Mouse (Mus musculus): ENCODE data around the gene Egf.

The Egf gene

DNA sequence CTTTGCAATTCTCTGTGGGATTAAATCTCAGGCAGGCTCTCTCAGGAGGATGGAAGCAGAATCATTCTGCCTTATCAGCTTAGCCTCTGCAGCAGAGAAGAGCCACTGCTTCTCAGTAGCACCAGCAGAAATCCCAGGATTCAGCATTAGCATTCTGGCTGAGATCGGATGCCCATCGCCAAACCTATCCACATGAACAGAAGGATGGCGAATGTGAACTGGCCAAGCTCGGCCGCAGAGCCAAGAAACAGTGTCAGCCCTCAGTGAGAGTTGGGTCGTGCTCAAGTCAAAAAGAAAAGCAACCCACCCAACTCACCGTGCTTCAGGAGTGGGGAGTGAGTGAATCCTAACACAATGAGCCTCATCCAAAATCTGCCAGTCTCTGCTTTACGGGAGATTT is 103.4 kb downstream of the Egf start:
- in situ Hi-C loops (cut with MboI), result no loop called here

DNA sequence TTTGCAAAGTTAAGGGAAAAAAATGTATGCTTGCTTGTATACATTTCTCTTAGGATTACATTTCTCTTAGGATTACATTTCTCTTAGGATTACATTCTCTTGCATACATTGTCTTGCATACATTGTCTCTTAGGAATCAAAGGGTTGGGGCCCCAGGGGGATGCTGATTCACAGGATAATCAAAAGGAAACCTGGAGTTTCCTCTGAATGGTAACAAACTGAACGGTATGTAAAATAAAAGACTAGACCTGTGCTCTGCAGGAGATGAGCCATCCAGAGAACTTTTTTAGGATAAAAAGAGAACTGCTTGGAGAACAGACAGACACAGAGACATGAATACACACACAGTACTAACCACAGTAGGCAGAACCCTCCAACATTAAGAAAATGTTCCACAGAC is 104.2 kb downstream of the Egf start:
- in situ Hi-C loops (cut with MboI), result no loop called here

DNA sequence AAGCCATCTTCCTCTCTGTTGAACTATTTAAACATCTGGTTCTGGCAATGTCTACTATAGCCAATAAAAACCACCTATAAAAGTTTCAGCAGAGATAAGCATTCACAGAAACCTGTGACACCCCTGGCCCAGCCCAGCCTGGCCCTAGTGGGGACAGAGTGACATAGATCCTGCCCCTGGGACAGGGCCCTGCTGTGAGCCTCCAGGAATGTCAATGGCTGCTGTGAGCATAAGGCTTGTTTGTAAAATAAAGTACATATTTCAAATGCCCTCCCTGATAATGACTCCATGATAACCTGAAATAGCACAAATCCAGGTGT is 104.9 kb downstream of the Egf start:
- in situ Hi-C loops (cut with MboI), result no loop called here

DNA sequence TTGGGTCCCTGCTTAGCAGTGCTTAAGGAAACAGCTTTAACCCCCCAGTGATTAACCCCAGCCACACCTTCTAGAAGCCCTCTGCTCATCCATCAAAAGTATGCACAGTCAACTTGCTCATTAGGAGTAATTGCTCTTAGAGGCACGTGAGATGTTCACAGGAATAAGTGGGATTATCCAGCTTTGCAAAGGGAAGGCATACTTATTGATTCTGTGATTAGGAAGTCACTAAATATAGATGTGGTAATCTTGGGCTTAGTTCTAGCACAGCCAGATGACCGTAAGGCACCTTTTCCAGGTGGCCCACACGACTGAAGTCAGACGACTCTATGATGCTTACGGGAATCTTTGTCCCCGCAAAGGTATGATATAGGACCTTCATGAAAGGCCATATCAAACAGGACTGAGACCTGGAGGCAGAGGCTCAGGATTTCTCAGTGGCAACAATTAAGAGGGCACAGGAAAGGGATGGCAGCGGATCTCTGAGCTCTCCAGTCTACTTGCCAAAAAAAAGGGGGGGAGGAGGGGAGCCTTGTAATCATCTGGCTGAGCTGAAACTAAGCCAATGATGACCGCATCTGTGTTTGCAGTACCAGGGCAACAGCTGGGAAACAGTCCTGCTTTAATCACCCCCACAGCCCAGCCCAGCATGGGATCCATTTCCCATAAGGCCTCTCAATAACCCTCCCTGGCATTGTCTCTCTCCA is 105.4 kb downstream of the Egf start:
- in situ Hi-C loops (cut with MboI), result no loop called here

GRCm38 (mm10) chr3:129648598-129648997 is 106.5 kb downstream of the Egf start:
- in situ Hi-C loops (cut with MboI), result no loop called here

DNA sequence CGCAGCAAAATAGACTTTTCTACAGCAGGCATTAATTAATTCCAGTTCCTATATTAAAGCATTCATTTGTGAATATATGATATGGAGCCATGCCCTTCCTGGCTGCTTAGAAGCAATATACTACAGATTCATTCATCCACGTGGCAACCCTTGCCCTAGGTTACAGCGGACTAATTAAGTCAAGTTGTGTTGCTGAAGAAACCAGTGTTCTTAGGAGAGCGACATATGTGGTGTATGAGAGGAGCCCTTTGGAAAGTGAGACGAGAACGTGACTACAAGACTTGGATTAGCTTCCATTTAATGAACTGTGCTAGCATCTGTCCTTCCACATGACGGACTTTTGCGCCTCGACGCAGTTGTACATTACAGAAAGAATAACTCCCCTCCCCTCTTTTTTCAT is 107.8 kb downstream of the Egf start:
- in situ Hi-C loops (cut with MboI), result no loop called here

GRCm38 (mm10) chr3:129646781-129647180 is 108.3 kb downstream of the Egf start:
- in situ Hi-C loops (cut with MboI), result no loop called here

GRCm38 (mm10) chr3:129645409-129645808 is 109.7 kb downstream of the Egf start:
- in situ Hi-C loops (cut with MboI), result no loop called here

- in situ Hi-C loops (cut with MboI), result no loop called here
These were observed 113.5 kb downstream of the Egf start for GRCm38 (mm10) chr3:129641621-129642020.

DNA sequence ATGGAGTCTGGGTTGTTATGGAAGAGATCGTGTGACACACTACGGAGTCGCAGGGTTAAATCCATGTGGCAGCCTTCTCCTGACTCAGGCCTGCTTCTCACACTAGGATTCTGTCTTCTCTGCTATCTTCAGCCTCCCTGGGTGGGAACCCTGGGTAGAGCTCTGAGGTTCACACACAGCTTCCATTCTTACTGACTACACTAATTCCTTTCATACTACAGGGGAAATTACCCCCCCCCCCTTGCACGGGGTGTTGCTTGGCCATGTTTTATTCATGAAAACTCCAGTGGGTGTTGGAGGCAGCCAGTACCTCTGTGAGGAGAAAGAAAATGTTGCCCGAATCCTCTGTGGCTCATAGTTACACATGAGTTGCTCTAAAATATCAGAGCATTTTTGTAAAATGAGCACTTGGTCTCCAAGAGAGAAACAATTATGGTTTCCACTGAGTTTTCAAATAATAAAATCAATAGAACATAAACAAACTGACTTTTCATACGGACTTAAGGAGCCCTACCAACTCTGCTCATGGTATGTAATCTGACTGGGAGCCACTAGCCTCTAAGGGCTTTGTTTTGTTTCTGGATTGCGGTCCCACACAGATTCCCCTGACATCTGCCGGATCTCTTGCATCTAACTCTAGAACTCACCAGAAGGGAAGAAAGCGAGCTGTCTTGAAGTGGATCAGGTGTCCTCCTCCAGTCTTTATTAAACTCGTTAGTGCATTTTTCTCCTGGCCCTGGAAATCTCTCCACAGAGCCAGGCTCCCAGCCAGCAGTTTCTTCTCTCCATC is 114.7 kb downstream of the Egf start:
- in situ Hi-C loops (cut with MboI), result no loop called here

GRCm38 (mm10) chr3:129639701-129640100 is 115.4 kb downstream of the Egf start:
- in situ Hi-C loops (cut with MboI), result no loop called here

GRCm38 (mm10) chr3:129637446-129637845 is 117.7 kb downstream of the Egf start:
- in situ Hi-C loops (cut with MboI), result no loop called here

DNA sequence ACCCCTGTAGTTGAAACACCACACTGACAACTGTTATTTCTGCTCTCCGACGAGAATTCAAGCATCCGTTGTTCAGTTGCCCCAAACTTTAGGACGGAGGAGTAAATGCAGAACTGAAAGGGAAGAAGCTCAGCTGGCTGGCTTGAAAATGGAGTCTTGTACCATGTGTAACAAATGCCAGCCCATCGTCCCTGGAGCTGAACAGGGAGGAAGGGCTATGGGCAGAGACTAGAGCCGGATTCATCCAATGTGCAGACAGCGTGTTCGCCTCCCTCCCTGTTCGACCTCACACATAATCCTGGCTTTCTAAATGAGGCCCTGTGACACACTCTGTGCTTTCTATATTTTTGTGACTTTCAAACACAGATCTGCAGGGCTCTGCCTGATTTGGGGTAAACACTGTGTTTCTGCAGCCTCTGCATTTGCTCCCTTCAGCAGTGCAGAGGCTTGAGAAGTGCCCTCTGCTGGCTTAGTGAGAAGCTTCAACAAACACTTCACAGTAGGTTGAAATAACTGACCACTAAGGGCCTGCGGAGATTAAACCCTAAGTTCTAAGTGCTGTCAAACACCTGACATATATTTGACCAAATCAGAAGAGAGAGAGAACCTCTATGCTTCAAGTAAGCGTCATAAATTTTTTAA is 120.7 kb downstream of the Egf start:
- in situ Hi-C loops (cut with MboI), result no loop called here

GRCm38 (mm10) chr3:129633518-129633917 is 121.6 kb downstream of the Egf start:
- in situ Hi-C loops (cut with MboI), result no loop called here

DNA sequence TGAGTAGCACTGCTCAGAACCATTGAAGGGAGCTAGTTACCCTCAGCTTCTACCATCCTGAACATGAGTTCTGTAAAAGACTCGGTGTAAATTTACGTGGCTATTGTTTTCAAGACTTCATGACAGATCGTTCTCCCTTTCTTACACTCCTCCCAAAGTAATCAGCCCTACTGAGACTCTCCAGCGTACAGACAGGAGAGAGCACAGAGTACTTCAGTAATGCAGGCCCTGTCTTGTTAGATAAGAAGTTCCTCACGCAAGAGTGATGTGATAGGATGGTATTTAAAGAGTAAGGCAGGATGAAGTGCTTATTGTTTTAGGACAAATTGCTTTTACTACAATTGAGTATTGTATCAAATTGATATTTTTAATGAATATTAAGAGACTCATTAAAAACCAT is 123.3 kb downstream of the Egf start:
- in situ Hi-C loops (cut with MboI), result no loop called here

DNA sequence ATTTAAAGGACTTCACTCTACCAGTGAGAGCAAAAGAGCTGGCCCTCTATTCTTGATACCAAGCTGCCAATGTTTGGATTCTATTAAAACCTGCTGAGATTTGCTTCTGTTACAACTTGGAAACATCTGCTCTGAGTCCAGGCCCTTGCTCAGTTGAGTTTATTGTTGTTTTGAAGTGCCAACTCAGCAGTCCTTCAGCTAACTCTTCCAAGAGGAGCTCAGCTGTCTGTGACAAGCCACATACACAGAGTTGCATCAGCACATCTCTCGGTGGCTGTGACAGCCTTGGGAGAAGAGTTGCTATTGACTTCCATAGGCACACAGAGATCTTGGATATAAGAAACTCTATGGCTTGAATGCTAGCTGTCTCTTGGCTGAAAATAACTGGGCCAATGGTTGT is 124.1 kb downstream of the Egf start:
- in situ Hi-C loops (cut with MboI), result no loop called here
